Mouse (Mus musculus) cerebral cortex, adult 2 months (tissue): ENCODE data around the gene Nipa1.

ENCODE experiments used
- WGBS: fragments of 180-500 bp; shearing (Covaris S2); methylation state at CpG from one replicate; pipeline ENCODE4 v1.1.7; 2018; 5-methylcytosine and 5-hydroxymethylcytosine counted together

The Nipa1 gene

GRCm38 (mm10) chr7:56019930-56020253 is at the start of gene Nipa1:
TSS of gene Nipa1 (minus strand) at chr7:56019954.
- WGBS: 31% methylated on average over 3 of the region's 3 CpGs

GRCm38 (mm10) chr7:56066634-56067033 is 46.9 kb upstream of the Nipa1 start:
- 97% methylated on average over 1 of the region's 1 CpGs for WGBS

GRCm38 (mm10) chr7:56066136-56066535 is 46.4 kb upstream of the Nipa1 start:
- WGBS: 65% methylated on average over 2 of the region's 2 CpGs

GRCm38 (mm10) chr7:56064876-56065275 is 45.1 kb upstream of the Nipa1 start:
- 84% methylated on average over 1 of the region's 1 CpGs for WGBS

GRCm38 (mm10) chr7:56055338-56055737 is 35.6 kb upstream of the Nipa1 start:
- WGBS: 40% methylated on average over 3 of the region's 3 CpGs

- WGBS: under 1% methylated on average over 18 of the region's 18 CpGs
Observed at GRCm38 (mm10) chr7:56050487-56050911, 30.7 kb upstream of the Nipa1 start.

GRCm38 (mm10) chr7:56049831-56050321 is 30.1 kb upstream of the Nipa1 start, which contains the start of gene Herc2:
TSS of gene Herc2 (plus strand) at chr7:56050196.
- WGBS: under 1% methylated on average over 47 of the region's 47 CpGs

GRCm38 (mm10) chr7:56047178-56047577 is 27.4 kb upstream of the Nipa1 start:
- 86% methylated on average over 1 of the region's 1 CpGs for WGBS

GRCm38 (mm10) chr7:56044267-56044629 is 24.5 kb upstream of the Nipa1 start:
- 79% methylated on average over 3 of the region's 3 CpGs for WGBS

GRCm38 (mm10) chr7:56043577-56044266 is 24.0 kb upstream of the Nipa1 start:
- 64% methylated on average over 4 of the region's 4 CpGs for WGBS

- 12% methylated on average over 5 of the region's 5 CpGs for WGBS
Observed at GRCm38 (mm10) chr7:56042353-56042752, 22.6 kb upstream of the Nipa1 start.

GRCm38 (mm10) chr7:56023586-56023985 is 3.8 kb upstream of the Nipa1 start:
- WGBS: 78% methylated on average over 3 of the region's 3 CpGs

GRCm38 (mm10) chr7:56018972-56019929 is 503 bp downstream of the Nipa1 start:
- under 1% methylated on average over 62 of the region's 71 CpGs for WGBS

- whole genome bisulfite sequencing: 34% methylated on average over 7 of the region's 7 CpGs
Observed at GRCm38 (mm10) chr7:56018446-56018971, 1.2 kb downstream of the Nipa1 start.

GRCm38 (mm10) chr7:56017761-56018160 is 2.0 kb downstream of the Nipa1 start:
- WGBS: 72% methylated on average over 3 of the region's 3 CpGs

- WGBS: 95% methylated on average over 7 of the region's 7 CpGs
Observed at GRCm38 (mm10) chr7:56015837-56016236, 3.9 kb downstream of the Nipa1 start.

GRCm38 (mm10) chr7:56015172-56015571 is 4.6 kb downstream of the Nipa1 start:
- WGBS: 80% methylated on average over 6 of the region's 6 CpGs

- 69% methylated on average over 8 of the region's 18 CpGs for WGBS
Observed at GRCm38 (mm10) chr7:56014002-56014702, 5.6 kb downstream of the Nipa1 start.

GRCm38 (mm10) chr7:56013261-56014001 is 6.3 kb downstream of the Nipa1 start:
- WGBS: 84% methylated on average over 14 of the region's 14 CpGs

GRCm38 (mm10) chr7:56010318-56011017 is 9.3 kb downstream of the Nipa1 start:
- WGBS: 72% methylated on average over 4 of the region's 4 CpGs
